Mouse (Mus musculus) lung, embryonic 14.5 days (tissue): ENCODE results near the gene Ccl11. TPM values are rescaled to one million over a fixed set of nuclear protein-coding genes. Genes with fewer than 3 reads are reported as not detected.

Experiments used
- ATAC-seq: fragments of 200-750 bp; cut with Nextera tagmentation; 2 replicates; pipeline ENCODE4 v1.8.0; 2017; ENCODE audit warnings: mild to moderate bottlenecking, moderate TSS enrichment, moderate library complexity; ENCODE audit not compliant: insufficient read depth
- DNase-seq: peaks from one replicate; pipeline ENCODE4 v3.0.0-alpha.2; 2015
- H3K27ac ChIP-seq: fragments of 300-500 bp; sonication (generic); 2 replicates; pipeline ENCODE4 v1.5.1; 2014; ENCODE audit warnings: low read depth, mild to moderate bottlenecking, moderate library complexity
- H3K27me3 ChIP-seq: fragments of 300-500 bp; sonication (generic); 2 replicates; pipeline ENCODE4 v1.6.1; 2014; ENCODE audit warnings: low read length, control low read depth; ENCODE audit not compliant: insufficient read depth
- H3K36me3 ChIP-seq: fragments of 300-500 bp; sonication (generic); 2 replicates; pipeline ENCODE4 v1.6.1; 2014; ENCODE audit warnings: control low read depth; ENCODE audit not compliant: insufficient read depth
- H3K4me1 ChIP-seq: fragments of 300-500 bp; sonication (generic); 2 replicates; pipeline ENCODE4 v1.6.1; 2014; ENCODE audit warnings: antibody characterized with exemption, control low read depth; ENCODE audit not compliant: insufficient read depth
- H3K4me2 ChIP-seq: fragments of 300-500 bp; sonication (generic); 2 replicates; pipeline ENCODE4 v1.6.1; 2014; ENCODE audit warnings: mild to moderate bottlenecking
- H3K4me3 ChIP-seq: fragments of 300-500 bp; sonication (generic); 2 replicates; pipeline ENCODE4 v1.5.1; 2014; ENCODE audit warnings: low read depth, low read length
- H3K9ac ChIP-seq: fragments of 300-500 bp; sonication (generic); 2 replicates; pipeline ENCODE4 v1.6.1; 2014
- H3K9me3 ChIP-seq: fragments of 300-500 bp; sonication (generic); 2 replicates; pipeline ENCODE4 v1.6.1; 2016; ENCODE audit warnings: low read depth, low read length, control low read depth
- CTCF ChIP-seq: IDR thresholded peaks from 2 replicates; pipeline ENCODE4 v1.5.1; 2016; ENCODE audit warnings: antibody characterized with exemption, low read depth
- WGBS: fragments of 180-500 bp; shearing (Covaris S2); extraction: QIAGEN DNeasy Blood & Tissue Kit; methylation state at CpG from one replicate; pipeline ENCODE4 v1.1.7; 2014; 5-methylcytosine and 5-hydroxymethylcytosine counted together
- polyA plus RNA-seq: library from polyadenylated mRNA; unstranded; fragments of >200 nt; fragmentation: Nextera tagmentation; extraction: Ambion mirVana; gene quantifications from 2 replicates; pipeline ENCODE4 v1.2.1, GENCODE M21; 2014

The Ccl11 gene
- polyA plus RNA-seq, 1 experiment from 2014 or later, result 57.3 TPM

DNA sequence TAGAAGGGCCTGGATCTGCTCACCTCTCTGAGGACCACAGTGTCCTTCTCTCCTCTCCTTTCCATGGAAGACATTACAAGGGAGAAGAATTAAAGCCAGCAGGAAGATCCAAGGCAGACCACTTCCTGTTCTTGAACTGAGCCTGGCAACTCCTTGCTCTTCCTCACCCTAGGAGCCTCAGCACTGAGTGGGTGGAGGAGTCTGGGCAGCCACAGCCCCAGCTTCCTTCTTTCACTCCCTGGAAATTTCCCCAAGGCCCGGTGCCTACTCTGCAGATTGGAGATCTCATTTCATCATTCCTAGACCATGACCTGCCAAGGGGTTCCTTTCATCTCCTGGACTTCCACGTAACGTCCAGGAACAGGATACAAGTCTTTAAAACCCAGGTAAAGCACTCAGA, 15.4 kb downstream of the Ccl11 start:
- H3K4me1 ChIP-seq, result no peaks in the 10 kb centered on the region
- no peak overlapping the region for H3K4me3 ChIP-seq
- no peaks in the 10 kb centered on the region for H3K9me3 ChIP-seq
- H3K4me2 ChIP-seq, result no peak overlapping the region
- 78% methylated on average over 3 of the region's 3 CpGs for WGBS
- no peak for ATAC-seq
- DNase-seq, result no peak
- H3K27ac ChIP-seq, result no peak overlapping the region
- H3K36me3 ChIP-seq, result no peaks in the 10 kb centered on the region
- no peak for TF ChIP-seq CTCF
- no peak overlapping the region for H3K9ac ChIP-seq
- no peaks in the 10 kb centered on the region for H3K27me3 ChIP-seq

DNA sequence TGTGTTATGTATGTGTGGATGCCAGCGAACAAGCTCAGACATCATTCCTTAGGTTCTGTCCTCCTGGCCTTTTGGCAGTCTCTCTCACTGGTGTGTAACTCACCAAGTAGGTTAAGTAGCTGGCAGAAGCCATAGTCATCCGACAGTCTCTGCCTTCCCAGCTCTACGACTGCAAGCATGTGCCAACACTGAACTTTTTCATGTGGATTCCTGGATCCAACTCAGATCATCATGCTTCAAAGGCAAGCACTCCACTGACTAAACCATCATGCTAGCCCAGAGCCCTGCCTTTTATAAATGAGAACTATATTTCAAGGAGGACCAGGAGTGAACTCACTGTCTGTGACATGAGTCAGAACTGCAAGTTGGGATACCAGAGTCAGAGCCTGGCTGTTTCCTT, 16.1 kb downstream of the Ccl11 start:
- H3K4me1 ChIP-seq, result no peaks in the 10 kb centered on the region
- WGBS, result 80% methylated on average over 3 of the region's 3 CpGs

DNA sequence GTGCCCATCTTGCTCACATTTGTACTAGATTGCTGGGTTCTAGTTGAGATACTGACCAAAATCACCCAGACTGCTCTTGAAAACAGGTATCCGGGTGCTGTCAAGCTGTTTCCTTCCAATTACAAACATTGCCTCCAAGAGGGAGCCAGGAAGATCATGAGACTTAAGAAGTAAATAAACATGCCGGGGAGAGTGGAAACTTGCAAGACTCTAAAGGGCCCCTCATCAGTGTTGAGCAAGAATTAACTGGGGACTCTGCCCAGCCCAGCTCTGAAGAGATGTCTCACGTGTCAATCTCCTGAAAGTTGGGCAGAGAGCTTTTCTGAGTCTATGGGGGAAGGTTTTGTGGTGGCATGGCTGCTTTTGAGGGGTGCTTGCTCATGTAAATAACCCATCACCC, 19.4 kb downstream of the Ccl11 start:
- Histone ChIP-seq H3K36me3 (no peaks in the 10 kb centered on the region), H3K4me2 (no peak overlapping the region), H3K4me3 (no peak overlapping the region), H3K27ac (no peak overlapping the region), H3K27me3 (no peaks in the 10 kb centered on the region), H3K9ac (no peak overlapping the region), H3K9me3 (no peaks in the 10 kb centered on the region), H3K4me1 (no peaks in the 10 kb centered on the region)
- DNase-seq, result no peak
- ATAC-seq, result no peak
- WGBS, result 34% methylated on average over 3 of the region's 3 CpGs
- TF ChIP-seq CTCF, result no peak

More for the DNA sequence above, 16.1 kb downstream of the Ccl11 start:
- H3K36me3 ChIP-seq, result no peaks in the 10 kb centered on the region
- H3K9me3 ChIP-seq, result no peaks in the 10 kb centered on the region
- DNase-seq (no peak), ATAC-seq (no peak)
- no peak overlapping the region for H3K4me2 ChIP-seq
- H3K4me3 ChIP-seq, result no peak overlapping the region
- H3K27me3 ChIP-seq, result no peaks in the 10 kb centered on the region
- H3K9ac ChIP-seq, result no peak overlapping the region
- no peak for TF ChIP-seq CTCF
- no peak overlapping the region for H3K27ac ChIP-seq

DNA sequence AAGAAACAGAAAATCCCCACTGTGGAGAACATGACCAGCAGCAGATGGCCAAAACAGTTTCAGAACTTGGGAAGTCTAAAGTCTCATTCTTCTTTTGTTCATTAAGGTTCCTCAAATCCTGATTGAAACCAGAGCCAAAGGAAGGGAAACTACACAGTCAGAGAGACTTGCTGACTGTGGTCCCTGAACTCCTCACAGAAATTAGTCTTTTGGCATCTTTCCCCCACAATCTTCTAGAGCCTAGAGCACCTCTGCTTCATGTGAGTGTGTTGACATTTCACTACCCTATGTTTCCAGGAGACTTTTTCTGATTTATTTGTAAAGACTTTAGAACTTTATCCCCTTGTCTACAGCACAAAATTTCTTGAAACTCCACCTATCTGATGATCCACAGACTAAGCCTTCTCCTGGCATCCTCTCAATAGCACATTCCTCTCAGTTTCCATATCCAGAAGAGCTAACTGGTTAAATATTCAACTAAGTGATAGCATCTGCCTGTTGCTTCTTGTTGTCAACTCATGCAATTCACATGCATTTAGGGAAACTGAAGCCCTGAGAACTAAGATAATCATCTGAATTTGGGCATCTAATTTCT, 20.6 kb downstream of the Ccl11 start:
- H3K36me3 ChIP-seq, result no peaks in the 10 kb centered on the region
- TF ChIP-seq CTCF, result no peak
- H3K27me3 ChIP-seq, result no peaks in the 10 kb centered on the region
- H3K4me2 ChIP-seq, result no peak overlapping the region
- no peak overlapping the region for H3K4me3 ChIP-seq
- no peaks in the 10 kb centered on the region for H3K9me3 ChIP-seq
- DNase-seq, result no peak
- H3K4me1 ChIP-seq, result no peaks in the 10 kb centered on the region
- ATAC-seq, result no peak
- H3K27ac ChIP-seq, result no peak overlapping the region
- no peak overlapping the region for H3K9ac ChIP-seq

GRCm38 (mm10) chr11:82080865-82081264, 23.2 kb downstream of the Ccl11 start:
- no peak overlapping the region for H3K9ac ChIP-seq
- ATAC-seq (no peak), DNase-seq (no peak)
- WGBS, result 66% methylated on average over 3 of the region's 3 CpGs
- no peaks in the 10 kb centered on the region for H3K27me3 ChIP-seq
- no peak overlapping the region for H3K27ac ChIP-seq
- H3K4me1 ChIP-seq, result no peaks in the 10 kb centered on the region
- no peak overlapping the region for H3K4me3 ChIP-seq
- no peaks in the 10 kb centered on the region for H3K9me3 ChIP-seq
- H3K4me2 ChIP-seq, result no peak overlapping the region
- TF ChIP-seq CTCF, result no peak
- H3K36me3 ChIP-seq, result no peaks in the 10 kb centered on the region

- DNase-seq (no peak), ATAC-seq (no peak)
- Histone ChIP-seq H3K9ac (no peak overlapping the region), H3K4me2 (no peak overlapping the region), H3K9me3 (no peaks in the 10 kb centered on the region), H3K27me3 (no peaks in the 10 kb centered on the region), H3K4me3 (no peak overlapping the region), H3K27ac (no peak overlapping the region), H3K36me3 (no peaks in the 10 kb centered on the region), H3K4me1 (no peaks in the 10 kb centered on the region)
- WGBS, result 92% methylated on average over 3 of the region's 3 CpGs
- TF ChIP-seq CTCF, result no peak
Measured at GRCm38 (mm10) chr11:82084360-82084759, 26.7 kb downstream of the Ccl11 start.

- Histone ChIP-seq H3K9me3 (no peaks in the 10 kb centered on the region), H3K9ac (no peak overlapping the region), H3K4me3 (no peak overlapping the region), H3K27me3 (no peaks in the 10 kb centered on the region), H3K4me2 (no peak overlapping the region), H3K4me1 (0 out of 2 replicates have a peak, but pooled peaks cover 3% of the 10 kb centered on the region), H3K27ac (peak overlapping the region; percentile 70; the same call in 1 of the 2 replicates), H3K36me3 (no peaks in the 10 kb centered on the region)
- TF ChIP-seq CTCF, result no peak
- DNase-seq (peak; percentile 85), ATAC-seq (peak; percentile 98)
- WGBS, result 41% methylated on average over 10 of the region's 10 CpGs
Measured at GRCm38 (mm10) chr11:82099511-82100323, 42.1 kb downstream of the Ccl11 start.
